22 mouse cellular contexts compared by ENCODE assay signal in genomic region chr8:120813028-120813427, GRCm38 (mm10).
DNase-seq lines count a peak whose midpoint lies in the region; ATAC-seq and TF ChIP-seq lines count a peak whose summit lies in the region.
"Had no signal": no experiment of that assay in that cellular context is flagged by ENCODE, and none has a peak within 500 bp of the region (broad histone marks: within the 10 kb centered on the region; RNA-seq: fewer than 3 reads in every experiment).

No protein-coding gene starts in this region.

- intact Hi-C loops in gastrocnemius, adult 2 months (cut with DNase I): no loop called here
- intact Hi-C loops in heart, postnatal 14 days (cut with DNase I): no loop called here
- intact Hi-C loops in heart, adult 2 months (cut with DNase I): no loop called here

- H3K79me2 ChIP-seq in heart, adult 2 months (replicated peaks; ENCODE audit: control insufficient read depth, insufficient read depth, low read length): no peaks in the 10 kb centered on the region

- no peak for TF ChIP-seq POLR2A in heart, adult 2 months (IDR thresholded peaks at IDR 0.05; ENCODE audit: insufficient read depth, low read depth, low read length)
- no peak for TF ChIP-seq POLR2A in bone marrow, adult 2 months (IDR thresholded peaks at IDR 0.05; ENCODE audit: borderline replicate concordance, control insufficient read depth, low read depth, low read length)

- H3K9me3 ChIP-seq in intestine, postnatal 0 days (ENCODE audit: control insufficient read depth): no peaks in the 10 kb centered on the region
- H3K9me3 ChIP-seq: embryonic facial prominence, embryonic 15.5 days; forebrain, embryonic 10.5 days; heart, embryonic 13.5 days; hindbrain, embryonic 15.5 days had no signal

- H3K4me3 ChIP-seq in gastrocnemius, adult 2 months: no peak overlapping the region
- no peak overlapping the region for H3K4me3 ChIP-seq in heart, adult 2 months
- H3K4me3 ChIP-seq in bone marrow, adult 2 months (replicated peaks; ENCODE audit: control insufficient read depth, low read depth, low read length): no peak overlapping the region
- H3K4me3 ChIP-seq in intestine, postnatal 0 days (ENCODE audit: low read depth, low read length): no peak overlapping the region
- H3K4me3 ChIP-seq: embryonic facial prominence, embryonic 15.5 days; erythroblast, embryonic 14.5 days; forebrain, embryonic 10.5 days; heart, embryonic 13.5 days; hindbrain, embryonic 15.5 days had no signal

- DNase-seq in gastrocnemius, adult 2 months: no peak
- no peak for DNase-seq in gastrocnemius, postnatal 4 days (ENCODE audit: low spot score in 2 of 2)
- DNase-seq in heart, postnatal 14 days: peak; percentile 21 to 26
- DNase-seq in heart, adult 2 months: no peak
- no peak for DNase-seq in adrenal gland, adult 18-20 months (ENCODE audit: low spot score in 2 of 2)
- DNase-seq: adrenal gland, adult 8-10 months; adrenal gland, postnatal 36 days; cerebellum, adult 11 months; cerebellum, adult 8-10 months; cerebellum, postnatal 14 days; embryo, embryonic 11 days; kidney, adult 18-20 months had no signal

- H3K27ac ChIP-seq in gastrocnemius, adult 2 months: 0 out of 2 replicates have a peak overlapping the region, but pooled peaks have one; percentile 3
- no peak overlapping the region for H3K27ac ChIP-seq in heart, adult 2 months
- 0 out of 2 replicates have a peak overlapping the region, but pooled peaks have one; percentile 13 for H3K27ac ChIP-seq in bone marrow, adult 2 months (ENCODE audit: control insufficient read depth, insufficient read depth, low read depth, low read length, poor library complexity)
- no peak overlapping the region for H3K27ac ChIP-seq in intestine, postnatal 0 days (ENCODE audit: low read depth, low read length)
- H3K27ac ChIP-seq: embryonic facial prominence, embryonic 15.5 days; forebrain, embryonic 10.5 days; heart, embryonic 13.5 days; hindbrain, embryonic 15.5 days had no signal

- H3K4me1 ChIP-seq in heart, adult 2 months (ENCODE audit: control insufficient read depth, insufficient read depth, low read length): peaks cover 4% of the 10 kb centered on the region
- no peaks in the 10 kb centered on the region for H3K4me1 ChIP-seq in bone marrow, adult 2 months (ENCODE audit: control insufficient read depth, insufficient read depth, low read length)
- peaks cover 5% of the 10 kb centered on the region; the same call in 1 of the 2 replicates for H3K4me1 ChIP-seq in intestine, postnatal 0 days (replicated peaks; ENCODE audit: control insufficient read depth, insufficient read depth, low read length)
- H3K4me1 ChIP-seq: hindbrain, embryonic 15.5 days had no signal

- ATAC-seq in intestine, postnatal 0 days: 0 out of 2 replicates have a peak, but pooled peaks have one; percentile 14
- ATAC-seq: activated CD4-positive, CD25-positive, alpha-beta regulatory T cell, adult 4 months; forebrain, embryonic 14.5 days; Patski had no signal

- no peak overlapping the region for H3K4me2 ChIP-seq in intestine, postnatal 0 days (replicated peaks; ENCODE audit: low read depth)
- H3K4me2 ChIP-seq: embryonic facial prominence, embryonic 15.5 days; heart, embryonic 13.5 days; hindbrain, embryonic 15.5 days had no signal

- H3K27me3 ChIP-seq in heart, adult 2 months (ENCODE audit: control insufficient read depth, insufficient read depth, low read length): no peaks in the 10 kb centered on the region
- no peaks in the 10 kb centered on the region; the same call in 1 of the 2 replicates for H3K27me3 ChIP-seq in intestine, postnatal 0 days (replicated peaks; ENCODE audit: control insufficient read depth, insufficient read depth, low read length)
- H3K27me3 ChIP-seq: embryonic facial prominence, embryonic 15.5 days; hindbrain, embryonic 15.5 days had no signal

- WGBS in heart, adult 2 months: 25% methylated on average over 2 of the region's 2 CpGs
- 12% methylated on average over 2 of the region's 2 CpGs for WGBS in bone marrow, adult 2 months
- WGBS in intestine, postnatal 0 days: 29% methylated on average over 2 of the region's 2 CpGs

- no peak for TF ChIP-seq EP300 in heart, adult 2 months (IDR thresholded peaks at IDR 0.05; ENCODE audit: insufficient read depth, low read depth, low read length)

- H3K9ac ChIP-seq in heart, adult 2 months (ENCODE audit: low read depth, low read length): no peak overlapping the region
- H3K9ac ChIP-seq in intestine, postnatal 0 days (ENCODE audit: low read depth, low read length): no peak overlapping the region
- H3K9ac ChIP-seq: embryonic facial prominence, embryonic 15.5 days; heart, embryonic 13.5 days; hindbrain, embryonic 15.5 days had no signal

- TF ChIP-seq CTCF in gastrocnemius, adult 2 months (IDR thresholded peaks at IDR 0.05): no peak
- TF ChIP-seq CTCF in heart, adult 2 months (IDR thresholded peaks at IDR 0.05): no peak
- TF ChIP-seq CTCF in bone marrow, adult 2 months (IDR thresholded peaks at IDR 0.05; ENCODE audit: control insufficient read depth, insufficient read depth, low read length): no peak
- no peak for TF ChIP-seq CTCF in intestine, postnatal 0 days (IDR thresholded peaks at IDR 0.05; ENCODE audit: low read depth)

- H3K36me3 ChIP-seq in heart, adult 2 months (ENCODE audit: control insufficient read depth, insufficient read depth, low read length): no peaks in the 10 kb centered on the region
- H3K36me3 ChIP-seq in intestine, postnatal 0 days (ENCODE audit: control insufficient read depth, insufficient read depth): no peaks in the 10 kb centered on the region
- H3K36me3 ChIP-seq: embryonic facial prominence, embryonic 15.5 days; forebrain, embryonic 10.5 days; heart, embryonic 13.5 days; hindbrain, embryonic 15.5 days had no signal

Comparison
In these comparisons a context has a peak if more than half of its experiments do, and no peak if none do; other contexts are left out.
1. DNase-seq: peak in heart, postnatal 14 days (2 of 2); none in gastrocnemius, adult 2 months (single experiment), gastrocnemius, postnatal 4 days (0 of 2), heart, adult 2 months (0 of 2) and adrenal gland, adult 18-20 months (0 of 2).
2. H3K27ac ChIP-seq: peak in gastrocnemius, adult 2 months (single experiment) and bone marrow, adult 2 months (single experiment); none in heart, adult 2 months (single experiment) and intestine, postnatal 0 days (single experiment).